Mouse (Mus musculus) frontal cortex, postnatal 36 days (tissue): ENCODE data around the gene Fancd2.

ENCODE experiments used
- DNase-seq, 2 experiments: peaks; one replicate each; pipeline ENCODE4 v3.0.0; 2022; ENCODE audit warnings: low spot score in 2 of 2

Fancd2 gene

DNA sequence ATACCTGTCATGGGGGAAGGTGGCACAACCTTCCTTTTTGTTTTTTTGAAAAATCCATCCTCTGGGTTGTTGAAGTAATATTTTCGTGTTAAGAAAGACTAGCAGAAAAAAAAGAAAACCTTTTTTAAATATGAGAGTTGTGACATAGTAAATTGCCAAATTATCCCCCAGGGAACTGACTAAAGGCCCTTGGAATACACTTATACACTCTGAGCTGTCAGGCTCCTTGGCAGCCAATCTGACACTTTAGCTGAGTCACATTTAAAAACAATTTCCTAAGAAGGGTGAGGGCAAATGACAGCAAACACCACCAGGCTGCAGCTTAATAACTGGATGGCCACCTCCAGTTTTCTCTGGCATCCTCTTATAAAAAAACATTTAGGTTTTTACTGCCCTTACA lies 9.2 kb upstream of the Fancd2 start:
- no peak for DNase-seq

DNA sequence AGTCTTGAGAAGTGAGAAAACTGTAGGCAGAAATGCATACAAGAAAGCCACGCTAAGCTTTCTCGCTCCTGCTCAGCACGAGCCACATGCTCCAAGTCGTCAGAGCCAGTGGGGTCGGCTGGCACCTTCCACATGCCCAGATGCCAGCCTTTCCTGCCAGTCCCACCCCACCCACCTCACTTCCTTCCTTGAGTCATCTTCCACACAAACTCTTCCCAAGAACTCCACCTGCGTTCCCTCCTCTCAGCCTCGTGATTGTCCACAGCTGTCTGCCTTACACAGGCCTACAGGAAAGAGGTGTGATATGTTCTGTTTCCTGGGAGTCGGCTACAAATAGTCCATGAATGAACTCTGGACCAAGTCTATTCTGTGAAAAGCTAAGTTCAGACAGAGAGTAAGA lies 8.1 kb upstream of the Fancd2 start:
- peak; percentile 28 to 43 for DNase-seq

DNA sequence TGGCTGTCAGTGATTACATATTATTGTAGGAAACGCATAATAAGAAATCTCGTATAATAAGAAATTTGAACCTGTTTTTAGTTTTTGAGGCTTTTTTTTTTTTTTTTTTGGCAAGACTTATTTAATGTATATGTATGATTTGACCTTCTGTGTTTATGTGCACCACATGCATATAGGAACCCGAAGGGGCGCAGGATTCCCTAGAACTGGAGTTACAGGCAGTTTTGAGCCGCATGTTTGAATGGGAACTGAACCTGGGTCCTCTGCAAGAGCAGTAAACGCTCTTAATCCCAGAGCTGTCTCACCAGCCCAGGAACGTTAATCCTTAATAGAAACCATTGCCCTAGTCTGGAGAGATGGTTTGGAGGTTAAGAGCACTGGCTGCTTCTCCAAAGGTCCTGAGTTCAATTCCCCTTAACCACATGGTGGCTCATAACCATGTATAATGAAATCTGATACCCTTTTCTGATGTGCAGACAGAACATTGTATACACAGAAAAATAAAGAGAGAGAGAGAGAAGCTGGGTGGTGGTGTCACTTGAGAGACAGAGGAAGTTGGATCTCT lies 440 bp downstream of the Fancd2 start:
- no peak for DNase-seq

DNA sequence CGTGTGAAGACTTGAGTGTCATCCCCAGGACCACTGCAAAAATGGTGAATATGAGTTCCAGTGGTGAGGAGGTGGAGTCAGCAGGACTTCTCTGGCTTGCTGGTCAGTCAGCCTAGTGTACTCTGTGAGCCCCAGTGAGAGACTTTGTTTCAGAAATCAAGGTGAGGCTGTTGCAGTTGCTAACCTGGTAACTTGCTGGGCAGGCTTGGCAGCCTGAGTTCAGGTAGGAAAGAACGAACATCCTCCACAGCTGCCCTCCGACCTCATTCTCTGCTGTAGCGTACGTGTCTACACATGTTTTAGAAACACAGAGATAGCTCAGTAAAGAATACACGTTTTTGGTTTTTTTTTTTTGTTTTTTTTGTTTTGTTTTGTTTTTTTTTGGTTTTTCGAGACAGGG lies 3.4 kb downstream of the Fancd2 start:
- DNase-seq, result no peak

DNA sequence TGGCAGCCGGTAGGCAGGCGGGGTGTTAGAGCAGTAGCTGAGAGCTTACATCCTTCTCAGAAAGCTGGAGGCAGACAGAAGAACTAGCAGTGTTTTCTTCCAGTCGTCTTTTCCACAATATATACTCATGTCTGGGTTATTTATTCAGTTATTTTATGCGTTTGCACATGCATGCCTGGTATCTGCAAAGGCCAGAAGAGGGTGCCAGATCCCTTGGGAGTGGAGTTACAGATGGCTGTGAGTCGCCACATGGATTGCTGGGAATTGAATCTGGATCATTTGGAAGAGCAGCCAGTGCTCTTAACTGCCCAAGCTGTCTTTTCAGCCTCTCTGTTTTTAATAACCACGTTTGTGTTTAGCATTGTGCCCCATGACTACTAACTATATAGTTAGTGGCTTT lies 10.1 kb downstream of the Fancd2 start:
- no peak for DNase-seq

DNA sequence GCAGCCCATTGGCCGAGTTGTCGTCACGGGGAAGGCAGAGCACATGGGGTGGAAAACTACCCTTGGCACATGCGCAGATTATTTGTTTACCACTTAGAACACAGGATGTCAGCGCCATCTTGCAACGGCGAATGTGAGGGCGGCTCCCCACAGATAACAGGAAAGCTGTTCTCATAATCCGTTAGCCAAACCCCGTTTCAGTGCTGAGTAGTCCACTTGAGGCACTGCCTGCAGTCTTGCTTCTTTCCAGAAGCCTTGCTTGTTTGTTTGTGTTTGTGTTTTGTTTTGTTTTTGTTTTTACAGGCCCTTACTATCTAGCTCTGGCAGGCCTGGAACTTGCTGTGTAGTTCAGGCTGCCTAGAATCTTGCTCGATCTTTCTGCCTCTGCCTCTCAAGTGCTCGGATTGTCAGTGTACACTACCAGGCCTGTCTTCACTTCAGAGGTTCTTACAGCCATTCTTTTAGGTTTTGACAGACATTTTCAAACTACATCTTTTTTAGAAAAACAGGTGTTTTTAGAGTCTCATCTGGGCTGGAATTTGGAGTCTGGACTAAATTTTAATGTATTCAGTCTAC lies 12.5 kb downstream of the Fancd2 start:
- DNase-seq, result no peak

DNA sequence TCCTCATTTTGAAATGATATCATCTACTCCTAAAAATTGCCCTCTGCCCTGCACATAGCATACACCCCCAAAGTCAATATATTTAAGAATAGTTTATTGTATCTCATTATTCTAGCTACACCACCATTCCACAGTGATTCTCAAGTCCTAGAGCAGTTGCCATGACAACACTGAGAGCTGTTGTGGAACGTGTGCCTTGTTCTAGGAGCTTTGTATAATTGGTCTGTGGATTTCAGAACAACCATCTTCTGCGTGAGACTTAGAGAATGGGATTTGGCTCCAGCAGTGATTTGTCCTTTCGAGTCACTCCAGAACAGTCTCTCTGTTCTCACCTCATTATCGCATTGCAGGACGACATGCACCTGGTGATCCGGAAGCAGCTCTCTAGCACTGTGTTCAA lies 28.3 kb downstream of the Fancd2 start:
- DNase-seq, result no peak

DNA sequence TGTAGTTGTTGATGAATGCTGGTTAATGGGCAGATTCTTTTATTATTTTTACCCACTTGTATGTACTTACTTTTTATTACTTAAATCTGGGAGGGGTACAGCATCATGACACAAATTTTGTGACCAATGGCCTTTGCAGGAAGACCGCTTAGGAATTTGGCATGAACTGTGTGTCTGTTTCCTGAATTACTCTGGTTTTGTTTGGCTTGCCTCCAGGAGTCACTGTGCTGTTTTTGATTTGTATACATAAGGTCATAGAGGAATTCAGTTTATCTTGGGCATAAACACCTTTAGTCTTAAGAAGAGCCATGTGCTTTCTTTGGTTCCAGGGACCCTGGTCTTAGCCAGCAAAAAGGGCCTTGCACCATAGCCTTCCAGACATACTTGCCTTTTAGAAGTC lies 33.1 kb downstream of the Fancd2 start:
- no peak for DNase-seq

DNA sequence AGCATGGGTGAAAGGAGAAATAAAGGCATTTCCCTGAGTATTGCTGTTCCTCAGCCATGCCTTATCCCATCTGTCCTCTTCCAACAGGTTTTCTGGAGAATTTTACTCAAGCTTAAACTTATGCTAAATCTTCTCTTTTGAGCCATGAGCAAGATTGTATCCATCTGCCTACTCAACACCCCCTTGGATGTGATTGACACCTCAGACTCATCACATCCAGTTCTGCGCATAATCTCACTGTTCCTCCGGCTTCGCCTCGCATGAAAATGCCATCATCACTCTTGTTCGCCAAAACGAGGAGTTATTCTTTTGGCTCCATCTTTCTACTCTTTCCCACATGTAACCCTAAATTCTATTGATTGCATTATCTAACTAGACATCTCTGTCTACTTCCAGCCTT lies 44.6 kb downstream of the Fancd2 start:
- DNase-seq, result peak; percentile 42 to 76

DNA sequence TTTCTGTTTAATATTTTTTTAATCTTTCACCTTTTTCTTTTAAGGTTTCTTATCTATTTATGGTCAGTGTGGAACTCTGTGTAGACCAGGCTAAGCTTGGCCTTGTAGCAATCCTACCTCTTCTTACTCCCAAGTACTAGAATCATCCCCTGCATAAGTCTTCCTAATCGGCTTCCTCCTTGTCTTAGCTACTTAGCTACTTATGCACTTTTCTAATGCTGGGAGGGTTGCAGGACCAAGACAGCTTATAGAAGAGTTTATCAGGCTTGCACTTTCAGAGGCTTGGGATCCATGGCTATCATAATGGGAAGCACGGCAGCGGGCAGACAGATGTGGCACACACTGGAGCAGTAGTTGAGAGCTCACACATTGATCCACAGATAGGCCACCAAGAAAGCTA lies 47.8 kb downstream of the Fancd2 start:
- DNase-seq, result no peak

DNA sequence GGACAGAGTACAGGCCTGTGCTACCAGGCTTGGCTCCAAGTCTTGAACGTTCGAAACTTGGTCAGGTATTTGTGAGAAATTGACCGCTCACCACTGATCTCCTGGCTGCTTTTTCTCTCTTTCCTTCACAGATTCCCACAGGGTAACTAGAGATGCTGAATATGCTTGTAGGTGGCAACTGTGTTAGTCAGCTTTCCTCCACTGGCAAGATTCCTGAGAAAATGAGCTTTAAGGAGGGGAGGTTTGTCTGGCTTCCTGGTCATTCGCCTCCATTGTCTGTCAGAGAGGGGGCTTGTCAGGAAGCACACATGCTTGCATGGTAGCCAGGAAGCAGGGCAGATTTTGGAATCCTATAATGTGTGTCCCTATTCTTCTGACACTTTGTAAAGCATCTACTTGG lies 51.5 kb downstream of the Fancd2 start:
- DNase-seq, result no peak

DNA sequence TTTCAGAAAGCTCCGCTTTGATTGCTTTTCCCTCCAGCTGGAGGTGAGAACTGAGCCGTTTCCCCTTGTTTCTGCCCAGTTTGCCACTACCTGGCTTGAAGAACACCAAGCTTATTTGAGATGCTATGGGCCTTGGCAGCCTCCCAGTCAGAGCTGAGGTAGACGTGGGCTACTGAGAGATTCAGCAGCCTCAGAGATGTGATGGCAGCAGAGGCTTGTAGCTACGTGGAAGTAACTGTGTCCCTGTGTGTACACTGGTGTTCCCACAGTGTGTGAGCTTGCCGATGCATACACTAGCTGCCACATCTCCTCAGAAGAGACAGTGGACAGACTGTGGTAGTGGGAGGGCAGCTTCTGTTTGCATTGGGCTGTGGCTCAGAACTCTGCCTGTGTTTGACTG lies 53.6 kb downstream of the Fancd2 start:
- DNase-seq, result peak in 1 of 2 experiments; percentile 29

DNA sequence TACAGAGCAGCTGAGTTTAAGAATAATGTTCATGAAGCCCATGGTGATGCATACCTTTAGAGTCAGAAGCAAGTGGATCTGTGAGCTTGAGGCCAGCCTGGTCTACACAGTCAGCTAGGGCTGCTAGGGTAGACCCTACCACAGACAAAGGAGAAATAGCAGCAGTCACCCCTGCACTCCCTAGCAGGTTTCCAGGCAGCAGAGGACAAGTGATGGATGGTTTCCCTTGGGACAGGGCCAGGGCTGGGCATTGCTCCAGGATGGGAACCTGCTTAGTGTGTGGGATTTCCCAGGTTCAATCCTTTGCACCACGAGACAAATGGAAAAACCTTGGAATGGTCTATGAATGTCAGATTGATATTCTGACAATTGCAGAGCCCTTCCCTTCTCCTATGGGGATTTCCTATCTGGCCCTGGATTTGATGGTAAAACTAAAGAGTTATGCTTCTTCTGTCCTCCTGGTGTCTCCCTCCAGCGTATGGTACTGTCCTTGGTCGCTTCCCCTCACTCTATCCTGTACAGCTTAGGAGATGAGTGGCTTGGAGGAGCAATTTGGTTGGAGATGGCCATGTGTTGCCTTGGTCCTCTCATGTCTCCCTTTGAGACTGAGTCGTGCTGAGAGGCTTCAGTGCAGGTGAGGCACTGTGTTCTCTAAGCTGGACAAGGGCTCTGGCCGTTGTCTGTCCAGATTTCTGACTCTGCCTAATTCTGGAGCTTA lies 55.1 kb downstream of the Fancd2 start:
- DNase-seq, result no peak

DNA sequence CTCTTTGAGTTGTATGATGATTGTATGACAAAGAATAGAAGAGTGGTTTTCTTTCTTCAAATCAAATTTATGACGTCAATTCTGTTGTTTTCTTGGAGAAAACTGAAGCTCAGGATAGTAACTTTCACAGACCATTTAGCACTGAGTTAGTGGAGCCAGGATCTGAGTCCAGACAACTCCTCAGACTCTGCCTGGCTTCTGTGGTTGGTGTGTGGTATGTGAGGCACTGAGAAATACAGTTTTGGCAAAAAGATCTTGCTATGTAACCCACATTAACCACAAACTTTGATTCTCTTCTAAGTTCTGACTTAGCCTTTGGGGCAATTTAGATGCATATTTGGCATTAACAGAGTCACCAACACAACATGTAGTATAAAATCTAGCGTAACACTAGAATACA lies 61.2 kb downstream of the Fancd2 start:
- no peak for DNase-seq

DNA sequence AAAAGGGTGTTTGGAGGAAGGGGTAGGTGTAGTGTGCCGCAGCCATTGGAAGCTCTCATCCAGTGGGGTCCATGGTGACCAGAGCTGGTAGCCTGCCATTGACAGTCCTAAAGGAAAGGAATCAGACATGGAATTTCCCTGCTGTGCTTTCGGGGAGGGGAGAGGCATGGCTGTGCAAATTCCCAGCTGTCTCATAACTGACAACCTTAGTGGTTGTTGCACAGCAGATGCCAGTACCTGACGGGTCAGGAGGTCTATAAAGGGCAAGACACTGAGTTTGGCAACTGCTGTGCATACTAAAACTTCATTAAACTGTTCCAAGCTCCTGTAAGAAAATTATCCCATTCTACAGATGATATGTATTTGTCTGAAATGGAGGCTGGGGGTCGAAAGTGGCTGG lies 66.5 kb downstream of the Fancd2 start:
- no peak for DNase-seq

DNA sequence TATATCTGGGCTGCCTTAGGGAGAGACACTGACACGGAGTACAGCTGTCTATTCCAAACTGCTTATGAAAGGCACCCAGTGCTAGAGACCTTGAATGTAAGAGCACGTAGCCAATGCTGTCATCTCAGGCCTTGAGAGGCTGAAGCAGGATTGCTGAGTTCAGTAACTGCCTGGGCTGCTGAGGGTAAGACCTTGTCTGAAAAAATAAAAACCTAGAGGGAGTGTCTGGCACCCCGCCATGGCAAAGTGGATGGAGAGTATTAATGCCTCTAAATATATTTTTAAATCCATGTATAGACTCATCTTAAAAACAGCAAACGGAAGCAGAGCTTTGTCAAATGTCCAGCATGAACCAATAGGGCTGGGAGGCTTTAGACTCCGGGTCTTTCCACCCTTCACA lies 68.4 kb downstream of the Fancd2 start:
- no peak for DNase-seq

DNA sequence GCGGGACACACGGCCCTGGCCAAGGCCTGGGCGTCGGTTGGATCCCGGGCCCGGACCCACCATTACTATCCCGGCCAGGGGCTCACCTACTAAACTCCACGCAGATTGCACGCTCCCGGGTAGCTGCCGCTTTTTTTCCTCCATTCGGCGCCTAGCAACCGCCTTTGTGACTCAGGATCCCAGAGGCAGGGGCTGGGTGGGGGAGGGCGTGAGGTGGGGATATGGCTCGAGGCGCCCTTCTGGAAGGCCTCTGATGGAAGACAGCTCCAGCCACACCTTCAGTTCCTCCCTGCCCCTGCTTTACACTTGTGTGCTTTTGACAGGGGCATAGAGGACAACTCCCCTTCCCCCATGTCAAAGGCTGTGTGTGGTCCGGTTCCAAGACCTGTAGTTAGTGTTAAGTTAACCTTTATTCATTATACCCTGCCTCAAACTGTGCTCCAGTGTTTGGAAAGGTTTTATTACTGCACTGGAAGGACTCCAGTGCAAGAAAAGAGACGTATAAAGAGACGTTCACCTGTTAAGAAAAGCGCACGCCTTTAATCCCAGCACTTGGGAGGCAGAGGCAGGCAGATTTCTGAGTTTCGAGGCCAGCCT lies 69.2 kb downstream of the Fancd2 start, which contains the start of gene Fancd2os:
Fancd2os (minus strand) TSS at position 173 of the 597 bp plus-strand sequence.
- DNase-seq, result no peak

DNA sequence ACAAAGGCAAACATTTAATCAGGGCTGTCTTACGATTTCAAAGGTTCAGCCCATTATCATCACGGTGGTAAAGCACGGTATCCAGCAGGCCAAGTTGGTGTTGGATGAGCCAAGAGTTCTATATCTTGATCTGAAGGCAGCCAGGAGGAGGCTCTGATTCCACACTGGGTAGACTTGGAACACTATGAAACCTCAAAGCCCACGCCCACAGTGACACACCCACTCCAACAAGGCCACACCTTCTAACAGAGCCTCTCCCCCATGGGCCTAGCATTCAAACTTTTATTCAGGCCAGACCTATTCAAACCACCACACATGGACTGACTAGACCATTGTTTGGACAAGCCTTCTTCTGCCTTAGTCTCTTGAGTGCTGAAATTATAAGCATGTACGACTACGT lies 71.3 kb downstream of the Fancd2 start:
- DNase-seq, result no peak

DNA sequence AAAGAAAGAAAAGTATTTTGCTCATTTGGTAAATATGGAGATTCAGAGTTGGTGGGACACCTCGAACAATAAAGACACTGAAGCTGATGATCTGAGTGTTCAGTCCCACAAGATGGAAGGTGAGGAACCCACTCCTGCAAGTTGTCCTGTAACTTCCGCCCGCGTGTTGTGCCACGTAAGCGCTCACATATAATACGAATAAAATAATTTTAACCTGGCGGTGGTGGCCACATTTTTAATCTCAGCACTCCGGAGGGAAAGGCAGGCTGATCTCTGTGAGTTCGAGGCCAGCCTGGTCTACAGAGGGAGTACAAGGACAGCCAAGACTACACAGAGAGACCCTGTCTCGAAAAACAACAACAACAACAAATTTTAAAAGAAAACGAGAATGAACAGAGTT lies 72.5 kb downstream of the Fancd2 start:
- no peak for DNase-seq

DNA sequence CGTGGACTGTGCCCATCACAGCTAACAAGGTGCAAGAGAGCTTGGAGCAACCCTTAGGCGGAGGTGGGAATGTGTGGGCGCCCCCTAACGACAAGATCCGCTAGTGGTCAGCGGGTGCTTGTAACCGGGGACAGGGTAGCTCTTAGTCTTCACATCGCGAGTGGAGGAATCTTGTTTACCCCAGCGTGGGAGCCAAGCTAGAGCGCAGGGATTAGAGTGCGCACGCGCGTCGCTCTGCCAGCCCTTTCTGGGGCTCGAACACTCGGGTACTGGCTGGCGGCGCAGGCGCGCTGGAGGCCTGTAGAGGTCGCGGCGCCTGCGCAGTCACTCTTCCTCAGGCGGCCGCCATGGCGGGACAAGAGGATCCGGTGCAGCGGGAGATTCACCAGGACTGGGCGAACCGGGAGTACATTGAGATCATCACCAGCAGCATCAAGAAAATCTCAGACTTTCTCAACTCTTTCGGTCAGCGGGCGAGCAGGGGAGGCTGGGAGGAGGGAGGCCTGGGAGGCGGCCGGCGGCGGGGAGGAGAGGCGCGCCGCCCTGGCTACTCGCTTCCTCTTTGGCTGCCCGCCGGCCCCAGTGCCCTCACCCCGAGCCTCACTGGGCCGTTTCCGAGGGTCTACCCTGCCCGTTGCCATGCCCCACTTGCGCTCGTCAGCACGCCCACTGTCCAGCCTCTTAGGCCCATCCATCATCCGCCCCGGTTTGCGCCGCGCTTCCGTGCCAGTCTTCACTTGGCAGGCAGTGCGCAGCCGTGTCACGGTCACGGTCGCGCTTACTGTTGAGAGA lies 73.1 kb downstream of the Fancd2 start, which contains the start of gene Brk1:
Brk1 (plus strand) TSS at position 341 of the 792 bp plus-strand sequence.
- DNase-seq, result peak; percentile 88 to 92

DNA sequence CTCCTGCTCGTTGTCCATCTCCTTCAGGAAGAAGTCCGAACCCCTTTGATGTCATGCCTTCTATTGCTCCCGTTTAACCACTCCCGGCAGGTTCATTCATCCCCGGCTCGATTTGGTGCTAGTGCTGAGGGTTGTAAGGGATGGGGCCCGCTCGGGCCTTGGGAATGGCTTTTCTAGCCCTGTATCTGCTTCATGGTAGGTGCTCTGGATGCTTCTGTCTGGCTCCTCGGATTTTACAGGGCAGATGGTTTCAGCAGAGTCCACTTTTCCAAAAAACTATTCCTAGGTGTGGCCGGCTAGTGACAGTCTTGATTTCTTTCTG lies 73.7 kb downstream of the Fancd2 start:
- no peak for DNase-seq

DNA sequence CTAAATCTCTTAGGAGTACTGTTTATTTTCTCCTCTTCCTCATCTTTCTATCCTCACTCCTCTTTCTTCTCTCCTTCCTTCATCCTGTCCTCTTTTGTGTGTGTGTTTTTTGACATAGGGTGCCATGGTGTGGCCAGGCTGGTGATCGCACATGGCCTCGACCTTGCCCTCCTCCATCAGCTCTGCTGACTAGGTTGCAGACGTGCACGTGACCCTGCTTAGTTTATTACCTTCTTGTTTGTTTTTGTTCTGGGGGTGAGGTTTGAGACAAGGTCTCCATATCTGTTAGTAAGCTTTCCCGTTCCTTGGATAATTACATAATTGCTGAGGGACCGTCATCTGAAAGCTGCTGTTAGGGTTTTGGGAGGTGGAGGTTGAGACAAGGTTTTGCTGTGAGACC lies 77.4 kb downstream of the Fancd2 start:
- no peak for DNase-seq
